Mouse (Mus musculus): ENCODE results near the gene Ripor1. TPM values are rescaled to one million over a fixed set of nuclear protein-coding genes. Genes with fewer than 3 reads are reported as not detected.

The Ripor1 gene
- polyA plus RNA-seq, 1 experiment, result 31.7 TPM

GRCm38 (mm10) chr8:105637601-105638041, 32.6 kb downstream of the Ripor1 start:
- H3K4me3 ChIP-seq (ENCODE audit: insufficient read depth, low read length), result peak overlapping the region; percentile 91
- peaks cover 16% of the 10 kb centered on the region for H3K4me1 ChIP-seq (ENCODE audit: control insufficient read depth, insufficient read depth, low read length)
- TF ChIP-seq POLR2A (IDR thresholded peaks at IDR 0.05; ENCODE audit: low read depth, low read length) (peak; percentile 75), CTCF (IDR thresholded peaks at IDR 0.05; ENCODE audit: borderline replicate concordance, insufficient read depth, low read length) (no peak)
- peak overlapping the region; percentile 97 for H3K27ac ChIP-seq (ENCODE audit: insufficient read depth, low read length)

- Histone ChIP-seq H3K27ac (ENCODE audit: insufficient read depth, low read length) (no peak overlapping the region), H3K4me1 (ENCODE audit: control insufficient read depth, insufficient read depth, low read length) (peaks cover 16% of the 10 kb centered on the region), H3K4me3 (ENCODE audit: insufficient read depth, low read length) (peak overlapping the region; percentile 19; the same call in 1 of the 2 replicates)
- TF ChIP-seq POLR2A (IDR thresholded peaks at IDR 0.05; ENCODE audit: low read depth, low read length) (no peak), CTCF (IDR thresholded peaks at IDR 0.05; ENCODE audit: borderline replicate concordance, insufficient read depth, low read length) (no peak)
Observed at GRCm38 (mm10) chr8:105638510-105638909, 33.5 kb downstream of the Ripor1 start.

- H3K4me1 ChIP-seq (ENCODE audit: control insufficient read depth, insufficient read depth, low read length), result peaks cover 16% of the 10 kb centered on the region
- TF ChIP-seq CTCF (IDR thresholded peaks at IDR 0.05; ENCODE audit: borderline replicate concordance, insufficient read depth, low read length) (no peak), POLR2A (IDR thresholded peaks at IDR 0.05; ENCODE audit: low read depth, low read length) (no peak)
- H3K4me3 ChIP-seq (ENCODE audit: insufficient read depth, low read length), result no peak overlapping the region
- peak overlapping the region; percentile 83 for H3K27ac ChIP-seq (ENCODE audit: insufficient read depth, low read length)
Observed at GRCm38 (mm10) chr8:105639835-105640234, 34.8 kb downstream of the Ripor1 start.

DNA sequence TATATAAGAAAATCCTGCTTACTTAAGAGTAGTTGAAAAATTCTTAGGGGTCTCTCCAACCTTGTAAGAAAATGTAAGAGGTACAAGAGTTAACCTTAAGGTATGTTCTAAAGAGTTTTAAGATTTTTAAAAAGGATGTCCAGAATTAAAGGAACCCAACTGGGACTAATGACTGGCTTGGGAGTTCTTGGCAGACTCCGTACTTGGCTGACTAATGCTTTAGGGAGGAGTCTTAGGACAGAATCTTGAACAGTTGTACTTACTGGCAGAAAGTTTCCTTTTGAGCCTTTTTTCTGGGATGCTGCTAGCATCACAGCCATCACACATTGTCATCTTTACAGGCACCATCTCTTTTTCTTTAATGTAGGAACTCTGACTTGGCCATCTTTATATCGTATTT, 35.5 kb downstream of the Ripor1 start:
- TF ChIP-seq POLR2A (IDR thresholded peaks at IDR 0.05; ENCODE audit: low read depth, low read length) (no peak), CTCF (IDR thresholded peaks at IDR 0.05; ENCODE audit: borderline replicate concordance, insufficient read depth, low read length) (no peak)

GRCm38 (mm10) chr8:105645205-105645604, 40.1 kb downstream of the Ripor1 start:
- TF ChIP-seq CTCF (IDR thresholded peaks at IDR 0.05; ENCODE audit: borderline replicate concordance, insufficient read depth, low read length), result no peak
- Histone ChIP-seq H3K4me1 (ENCODE audit: control insufficient read depth, insufficient read depth, low read length) (0 out of 2 replicates have a peak, but pooled peaks cover under 1% of the 10 kb centered on the region), H3K4me3 (ENCODE audit: insufficient read depth, low read length) (no peak overlapping the region), H3K27ac (ENCODE audit: insufficient read depth, low read length) (no peak overlapping the region)

More for the DNA sequence above, 35.5 kb downstream of the Ripor1 start:
- H3K27ac ChIP-seq (ENCODE audit: insufficient read depth, low read length), result no peak overlapping the region
- peaks cover 12% of the 10 kb centered on the region for H3K4me1 ChIP-seq (ENCODE audit: control insufficient read depth, insufficient read depth, low read length)
- no peak overlapping the region for H3K4me3 ChIP-seq (ENCODE audit: insufficient read depth, low read length)

GRCm38 (mm10) chr8:105648929-105649328, 43.9 kb downstream of the Ripor1 start:
- no peak for TF ChIP-seq CTCF (IDR thresholded peaks at IDR 0.05; ENCODE audit: borderline replicate concordance, insufficient read depth, low read length)
- TF ChIP-seq POLR2A (IDR thresholded peaks at IDR 0.05; ENCODE audit: low read depth, low read length), result no peak
- Histone ChIP-seq H3K4me3 (ENCODE audit: insufficient read depth, low read length) (no peak overlapping the region), H3K27ac (ENCODE audit: insufficient read depth, low read length) (no peak overlapping the region), H3K4me1 (ENCODE audit: control insufficient read depth, insufficient read depth, low read length) (no peaks in the 10 kb centered on the region)

GRCm38 (mm10) chr8:105657641-105658040, 52.6 kb downstream of the Ripor1 start:
- no peak overlapping the region for H3K4me3 ChIP-seq (ENCODE audit: insufficient read depth, low read length)

GRCm38 (mm10) chr8:105661167-105661566, 56.1 kb downstream of the Ripor1 start:
- Histone ChIP-seq H3K4me1 (ENCODE audit: control insufficient read depth, insufficient read depth, low read length) (no peaks in the 10 kb centered on the region), H3K4me3 (ENCODE audit: insufficient read depth, low read length) (no peak overlapping the region), H3K27ac (ENCODE audit: insufficient read depth, low read length) (no peak overlapping the region)
- TF ChIP-seq POLR2A (IDR thresholded peaks at IDR 0.05; ENCODE audit: low read depth, low read length), result no peak
- TF ChIP-seq CTCF (IDR thresholded peaks at IDR 0.05; ENCODE audit: borderline replicate concordance, insufficient read depth, low read length), result no peak

More at GRCm38 (mm10) chr8:105657641-105658040, 52.6 kb downstream of the Ripor1 start:
- no peak overlapping the region for H3K27ac ChIP-seq (ENCODE audit: insufficient read depth, low read length)
- TF ChIP-seq POLR2A (IDR thresholded peaks at IDR 0.05; ENCODE audit: low read depth, low read length) (no peak), CTCF (IDR thresholded peaks at IDR 0.05; ENCODE audit: borderline replicate concordance, insufficient read depth, low read length) (no peak)
- no peaks in the 10 kb centered on the region for H3K4me1 ChIP-seq (ENCODE audit: control insufficient read depth, insufficient read depth, low read length)

Other genes with a start within 250 kb of the Ripor1 start
- gene Plekhg4, start 232.0 kb upstream of the Ripor1 start, polyA plus RNA-seq (2011; ENCODE audit: insufficient read length, low read depth, missing spikeins), result 3.7 and 3.9 TPM in 2 replicates
- gene Kctd19, start 191.8 kb upstream of the Ripor1 start, polyA plus RNA-seq (2011; ENCODE audit: insufficient read length, low read depth, missing spikeins), result not detected in 2 replicates
- gene Lrrc36, start 191.7 kb upstream of the Ripor1 start, polyA plus RNA-seq (2011; ENCODE audit: insufficient read length, low read depth, missing spikeins), result not detected in 2 replicates
- gene Tppp3, start 133.7 kb upstream of the Ripor1 start, polyA plus RNA-seq (2011; ENCODE audit: insufficient read length, low read depth, missing spikeins), result 8.5 and 10.0 TPM in 2 replicates
- 21.5 and 24.7 TPM in 2 replicates for gene Zdhhc1, start 108.4 kb upstream of the Ripor1 start, polyA plus RNA-seq (2011; ENCODE audit: insufficient read length, low read depth, missing spikeins)
- 0.28 and 0.35 TPM in 2 replicates for gene Hsd11b2, start 86.5 kb upstream of the Ripor1 start, polyA plus RNA-seq (2011; ENCODE audit: insufficient read length, low read depth, missing spikeins)
- 134 and 138 TPM in 2 replicates for gene Atp6v0d1, start 39.2 kb upstream of the Ripor1 start, polyA plus RNA-seq (2011; ENCODE audit: insufficient read length, low read depth, missing spikeins)
- gene Ctcf, start 31.3 kb downstream of the Ripor1 start, polyA plus RNA-seq (2011; ENCODE audit: insufficient read length, low read depth, missing spikeins), result 55.2 and 69.7 TPM in 2 replicates
- gene Agrp, start 32.1 kb downstream of the Ripor1 start, polyA plus RNA-seq (2011; ENCODE audit: insufficient read length, low read depth, missing spikeins), result not detected in 2 replicates
- 0.42 and 0.58 TPM in 2 replicates for gene Carmil2, start 81.0 kb downstream of the Ripor1 start, polyA plus RNA-seq (2011; ENCODE audit: insufficient read length, low read depth, missing spikeins)
- 24.6 and 26.5 TPM in 2 replicates for gene Acd, start 95.8 kb downstream of the Ripor1 start, polyA plus RNA-seq (2011; ENCODE audit: insufficient read length, low read depth, missing spikeins)
- 7.9 and 15.8 TPM in 2 replicates for gene Pard6a, start 95.9 kb downstream of the Ripor1 start, polyA plus RNA-seq (2011; ENCODE audit: insufficient read length, low read depth, missing spikeins)
- not detected in 2 replicates for gene 4933405L10Rik, start 102.4 kb downstream of the Ripor1 start, polyA plus RNA-seq (2011; ENCODE audit: insufficient read length, low read depth, missing spikeins)
- 5.9 and 9.1 TPM in 2 replicates for gene Enkd1, start 103.0 kb downstream of the Ripor1 start, polyA plus RNA-seq (2011; ENCODE audit: insufficient read length, low read depth, missing spikeins)
- 4.7 and 5.6 TPM in 2 replicates for gene Gfod2, start 153.4 kb downstream of the Ripor1 start, polyA plus RNA-seq (2011; ENCODE audit: insufficient read length, low read depth, missing spikeins)
- 18.4 and 18.6 TPM in 2 replicates for gene Ranbp10, start 222.1 kb downstream of the Ripor1 start, polyA plus RNA-seq (2011; ENCODE audit: insufficient read length, low read depth, missing spikeins)
- not detected in 2 replicates for gene Tsnaxip1, start 222.5 kb downstream of the Ripor1 start, polyA plus RNA-seq (2011; ENCODE audit: insufficient read length, low read depth, missing spikeins)
- gene Cenpt, start 248.0 kb downstream of the Ripor1 start, polyA plus RNA-seq (2011; ENCODE audit: insufficient read length, low read depth, missing spikeins), result 35.4 and 40.3 TPM in 2 replicates
- 22.1 and 22.6 TPM in 2 replicates for gene Thap11, start 249.9 kb downstream of the Ripor1 start, polyA plus RNA-seq (2011; ENCODE audit: insufficient read length, low read depth, missing spikeins)

Data from embryonic fibroblast, embryonic 13.5 days (primary cell).